Mouse (Mus musculus): ENCODE measurements at regions not wholly inside any gene's neighbourhood (a gene's known extent, or its start where the extent isn't known, plus 50 kb on each side); places are given as distances from the start of the nearest gene placed in this dataset.

- no peaks in the 10 kb centered on the region for H3K9me3 ChIP-seq (ENCODE audit: control insufficient read depth, low read length)
- no peak for ATAC-seq (ENCODE audit: low FRiP score, low TSS enrichment)
- DNase-seq: no peak
- H3K27ac ChIP-seq (replicated peaks; ENCODE audit: low read depth, low read length): no peak overlapping the region
- H3K9ac ChIP-seq (replicated peaks; ENCODE audit: low read length): no peak overlapping the region
- no peak overlapping the region for H3K4me2 ChIP-seq (ENCODE audit: low read length)
- no peaks in the 10 kb centered on the region for H3K36me3 ChIP-seq (ENCODE audit: control insufficient read depth, insufficient read depth, low read length)
- no peak overlapping the region for H3K4me3 ChIP-seq (replicated peaks; ENCODE audit: low read depth, low read length)
- no peaks in the 10 kb centered on the region for H3K4me1 ChIP-seq (ENCODE audit: control insufficient read depth, insufficient read depth, low read length)
- no peaks in the 10 kb centered on the region for H3K27me3 ChIP-seq (ENCODE audit: control insufficient read depth, insufficient read depth, low read length)
- 64% methylated on average over 2 of the region's 2 CpGs for WGBS
These were observed 183.6 kb downstream of the Ipo8 start for GRCm38 (mm10) chr6:148647423-148648390.

- H3K27me3 ChIP-seq (ENCODE audit: control insufficient read depth, insufficient read depth, low read length): no peaks in the 10 kb centered on the region
- no peaks in the 10 kb centered on the region for H3K36me3 ChIP-seq (ENCODE audit: control insufficient read depth, insufficient read depth, low read length)
- WGBS: 90% methylated on average over 1 of the region's 1 CpGs
- H3K27ac ChIP-seq (replicated peaks; ENCODE audit: low read depth, low read length): no peak overlapping the region
- no peak overlapping the region for H3K9ac ChIP-seq (replicated peaks; ENCODE audit: low read length)
- H3K4me1 ChIP-seq (ENCODE audit: control insufficient read depth, insufficient read depth, low read length): no peaks in the 10 kb centered on the region
- no peaks in the 10 kb centered on the region for H3K9me3 ChIP-seq (ENCODE audit: control insufficient read depth, low read length)
- ATAC-seq (ENCODE audit: low FRiP score, low TSS enrichment): no peak
- no peak overlapping the region for H3K4me3 ChIP-seq (replicated peaks; ENCODE audit: low read depth, low read length)
- H3K4me2 ChIP-seq (ENCODE audit: low read length): no peak overlapping the region
- no peak for DNase-seq
These were observed 190.7 kb downstream of the Ipo8 start for GRCm38 (mm10) chr6:148640595-148640994.

GRCm38 (mm10) chr6:148634148-148634547 is 190.0 kb upstream of the Tmtc1 start:
- no peak overlapping the region for H3K27ac ChIP-seq (replicated peaks; ENCODE audit: low read depth, low read length)
- no peaks in the 10 kb centered on the region for H3K36me3 ChIP-seq (ENCODE audit: control insufficient read depth, insufficient read depth, low read length)
- ATAC-seq (ENCODE audit: low FRiP score, low TSS enrichment) (no peak), DNase-seq (no peak)
- no peaks in the 10 kb centered on the region for H3K4me1 ChIP-seq (ENCODE audit: control insufficient read depth, insufficient read depth, low read length)
- H3K4me2 ChIP-seq (ENCODE audit: low read length): no peak overlapping the region
- H3K4me3 ChIP-seq (replicated peaks; ENCODE audit: low read depth, low read length): no peak overlapping the region
- H3K27me3 ChIP-seq (ENCODE audit: control insufficient read depth, insufficient read depth, low read length): no peaks in the 10 kb centered on the region
- no peak overlapping the region for H3K9ac ChIP-seq (replicated peaks; ENCODE audit: low read length)
- WGBS: 81% methylated on average over 2 of the region's 2 CpGs
- no peaks in the 10 kb centered on the region for H3K9me3 ChIP-seq (ENCODE audit: control insufficient read depth, low read length)

DNA sequence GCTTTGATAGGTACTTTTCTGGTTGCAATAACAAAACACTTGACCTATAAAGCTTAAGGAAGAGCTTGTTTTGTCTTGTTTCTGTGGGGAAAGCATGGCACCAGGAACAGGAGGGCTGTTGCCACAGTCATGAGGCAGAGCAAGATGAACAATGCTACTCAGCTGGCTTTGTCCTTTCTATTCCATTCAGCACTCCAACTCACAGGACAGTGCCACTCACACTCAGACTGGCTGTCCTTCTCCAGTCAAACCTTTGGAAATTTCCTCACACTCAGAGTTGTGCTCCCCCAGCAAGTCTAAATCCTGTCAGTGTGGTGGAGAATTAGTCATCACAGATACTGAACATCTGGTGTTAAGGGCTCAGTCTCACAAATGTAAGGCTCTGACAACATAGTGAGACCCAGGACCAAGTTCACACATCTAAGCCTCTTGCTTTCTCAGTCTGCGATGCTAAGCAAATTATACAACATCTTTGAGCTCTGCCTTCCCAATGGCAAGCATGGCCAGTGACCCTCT is 183.0 kb upstream of the Tmtc1 start:
- no peaks in the 10 kb centered on the region for H3K27me3 ChIP-seq (ENCODE audit: control insufficient read depth, insufficient read depth, low read length)
- no peak overlapping the region for H3K27ac ChIP-seq (replicated peaks; ENCODE audit: low read depth, low read length)
- no peaks in the 10 kb centered on the region for H3K36me3 ChIP-seq (ENCODE audit: control insufficient read depth, insufficient read depth, low read length)
- no peak for DNase-seq
- H3K9me3 ChIP-seq (ENCODE audit: control insufficient read depth, low read length): no peaks in the 10 kb centered on the region
- H3K9ac ChIP-seq (replicated peaks; ENCODE audit: low read length): no peak overlapping the region
- H3K4me3 ChIP-seq (replicated peaks; ENCODE audit: low read depth, low read length): no peak overlapping the region
- no peaks in the 10 kb centered on the region for H3K4me1 ChIP-seq (ENCODE audit: control insufficient read depth, insufficient read depth, low read length)
- H3K4me2 ChIP-seq (ENCODE audit: low read length): no peak overlapping the region
- 94% methylated on average over 1 of the region's 1 CpGs for whole genome bisulfite sequencing
- no peak for ATAC-seq (ENCODE audit: low FRiP score, low TSS enrichment)

- WGBS: 93% methylated on average over 2 of the region's 2 CpGs
- no peak for ATAC-seq (ENCODE audit: low FRiP score, low TSS enrichment)
- no peaks in the 10 kb centered on the region for H3K4me1 ChIP-seq (ENCODE audit: control insufficient read depth, insufficient read depth, low read length)
These were observed 179.1 kb upstream of the Tmtc1 start for GRCm38 (mm10) chr6:148623119-148623770.

GRCm38 (mm10) chr6:148620034-148620433 is 175.8 kb upstream of the Tmtc1 start:
- WGBS: 68% methylated on average over 1 of the region's 1 CpGs
- no peak overlapping the region for H3K4me2 ChIP-seq (ENCODE audit: low read length)
- H3K27ac ChIP-seq (replicated peaks; ENCODE audit: low read depth, low read length): no peak overlapping the region
- no peak overlapping the region for H3K9ac ChIP-seq (replicated peaks; ENCODE audit: low read length)
- H3K4me3 ChIP-seq (replicated peaks; ENCODE audit: low read depth, low read length): no peak overlapping the region
- ATAC-seq (ENCODE audit: low FRiP score, low TSS enrichment): no peak
- H3K4me1 ChIP-seq (ENCODE audit: control insufficient read depth, insufficient read depth, low read length): peaks cover 6% of the 10 kb centered on the region
- H3K36me3 ChIP-seq (ENCODE audit: control insufficient read depth, insufficient read depth, low read length): no peaks in the 10 kb centered on the region
- DNase-seq: no peak
- no peaks in the 10 kb centered on the region for H3K27me3 ChIP-seq (ENCODE audit: control insufficient read depth, insufficient read depth, low read length)
- no peaks in the 10 kb centered on the region for H3K9me3 ChIP-seq (ENCODE audit: control insufficient read depth, low read length)

More at GRCm38 (mm10) chr6:148623119-148623770, 179.1 kb upstream of the Tmtc1 start:
- Histone ChIP-seq H3K36me3 (ENCODE audit: control insufficient read depth, insufficient read depth, low read length) (no peaks in the 10 kb centered on the region), H3K9me3 (ENCODE audit: control insufficient read depth, low read length) (no peaks in the 10 kb centered on the region), H3K4me3 (replicated peaks; ENCODE audit: low read depth, low read length) (no peak overlapping the region), H3K27me3 (ENCODE audit: control insufficient read depth, insufficient read depth, low read length) (no peaks in the 10 kb centered on the region), H3K4me2 (ENCODE audit: low read length) (no peak overlapping the region), H3K9ac (replicated peaks; ENCODE audit: low read length) (no peak overlapping the region), H3K27ac (replicated peaks; ENCODE audit: low read depth, low read length) (no peak overlapping the region)
- DNase-seq: no peak

- WGBS: 19% methylated on average over 4 of the region's 4 CpGs
- Histone ChIP-seq H3K27ac (replicated peaks; ENCODE audit: low read depth, low read length) (no peak overlapping the region), H3K36me3 (ENCODE audit: control insufficient read depth, insufficient read depth, low read length) (no peaks in the 10 kb centered on the region), H3K9ac (replicated peaks; ENCODE audit: low read length) (no peak overlapping the region), H3K4me3 (replicated peaks; ENCODE audit: low read depth, low read length) (no peak overlapping the region), H3K4me1 (ENCODE audit: control insufficient read depth, insufficient read depth, low read length) (peaks cover 6% of the 10 kb centered on the region), H3K4me2 (ENCODE audit: low read length) (no peak overlapping the region), H3K27me3 (ENCODE audit: control insufficient read depth, insufficient read depth, low read length) (no peaks in the 10 kb centered on the region), H3K9me3 (ENCODE audit: control insufficient read depth, low read length) (no peaks in the 10 kb centered on the region)
- DNase-seq (peak; percentile 35), ATAC-seq (ENCODE audit: low FRiP score, low TSS enrichment) (no peak)
These were observed 171.7 kb upstream of the Tmtc1 start for GRCm38 (mm10) chr6:148615931-148616330.

GRCm38 (mm10) chr6:148615442-148615841 is 171.3 kb upstream of the Tmtc1 start:
- no peak for ATAC-seq (ENCODE audit: low FRiP score, low TSS enrichment)
- Histone ChIP-seq H3K27ac (replicated peaks; ENCODE audit: low read depth, low read length) (no peak overlapping the region), H3K4me2 (ENCODE audit: low read length) (no peak overlapping the region), H3K9ac (replicated peaks; ENCODE audit: low read length) (no peak overlapping the region), H3K27me3 (ENCODE audit: control insufficient read depth, insufficient read depth, low read length) (no peaks in the 10 kb centered on the region), H3K9me3 (ENCODE audit: control insufficient read depth, low read length) (no peaks in the 10 kb centered on the region), H3K4me1 (ENCODE audit: control insufficient read depth, insufficient read depth, low read length) (peaks cover 6% of the 10 kb centered on the region), H3K36me3 (ENCODE audit: control insufficient read depth, insufficient read depth, low read length) (no peaks in the 10 kb centered on the region), H3K4me3 (replicated peaks; ENCODE audit: low read depth, low read length) (no peak overlapping the region)
- WGBS: 24% methylated on average over 3 of the region's 3 CpGs
- no peak for DNase-seq
